Mouse (Mus musculus): ENCODE results near the gene Rad23a. TPM values are rescaled to one million over a fixed set of nuclear protein-coding genes. Genes with fewer than 3 reads are reported as not detected.

Gene Rad23a
- polyA plus RNA-seq, 1 experiment = 338 TPM

DNA sequence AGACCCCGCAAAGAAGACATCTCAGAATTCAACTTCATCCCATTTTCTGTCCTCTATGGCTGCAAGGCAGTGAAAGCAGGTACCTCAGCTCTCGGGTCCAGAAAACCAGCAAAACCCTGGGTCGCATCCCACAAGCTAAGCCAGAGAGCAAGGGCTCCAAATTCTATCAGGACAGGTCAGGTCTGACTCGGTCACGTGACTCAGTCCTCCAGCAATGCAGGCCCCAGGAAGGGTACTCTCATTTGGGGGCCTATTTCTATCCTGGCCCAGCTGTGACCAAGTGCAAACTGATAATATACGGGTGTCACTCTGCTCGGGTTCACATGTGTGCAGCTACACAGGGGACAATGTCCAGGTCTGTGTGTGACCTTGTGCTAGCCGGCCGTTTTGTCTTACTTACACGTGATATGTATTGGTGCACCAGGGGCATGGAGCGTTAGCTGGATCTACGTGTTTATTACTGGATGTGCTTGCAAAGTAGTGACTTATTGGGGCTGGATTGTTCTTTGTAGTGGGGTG is 48.0 kb downstream of the Rad23a start:
- peaks cover 74% of the 10 kb centered on the region for H3K27me3 ChIP-seq (replicated peaks)
- peaks cover 64% of the 10 kb centered on the region for H3K4me1 ChIP-seq

DNA sequence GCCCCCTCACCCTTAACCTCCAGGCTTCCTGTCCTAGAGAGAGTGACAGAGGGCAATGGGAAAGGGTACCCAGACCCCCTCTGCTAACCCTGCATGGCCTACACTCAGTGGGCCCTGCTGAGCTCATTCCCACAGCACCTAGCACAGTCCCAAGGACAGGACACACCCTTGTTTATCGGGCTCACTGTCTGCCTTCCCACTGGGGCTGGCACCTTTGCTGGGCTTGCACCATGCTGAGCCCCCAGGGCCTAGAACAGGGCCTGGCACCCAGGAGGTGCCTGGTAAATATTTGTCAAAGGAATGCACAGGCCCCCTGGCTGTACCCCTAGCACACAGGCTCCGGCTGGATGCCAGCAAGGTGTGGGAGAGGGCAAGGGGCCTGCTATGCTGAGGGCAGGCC is 49.9 kb downstream of the Rad23a start:
- H3K27me3 ChIP-seq (replicated peaks) = peaks cover 74% of the 10 kb centered on the region
- no peak for TF ChIP-seq GATA1 (IDR thresholded peaks at IDR 0.05; ENCODE audit: borderline replicate concordance, low read length)
- TF ChIP-seq FLI1 (IDR thresholded peaks at IDR 0.05; ENCODE audit: low read length) = no peak
- H3K9me3 ChIP-seq = no peaks in the 10 kb centered on the region
- peaks cover 6% of the 10 kb centered on the region for H3K36me3 ChIP-seq (replicated peaks; ENCODE audit: low read length)
- no peak overlapping the region for H3K4me3 ChIP-seq (replicated peaks)
- H3K4me1 ChIP-seq = peaks cover 59% of the 10 kb centered on the region

More for the DNA sequence above, 48.0 kb downstream of the Rad23a start:
- Histone ChIP-seq H3K36me3 (replicated peaks; ENCODE audit: low read length) (peaks cover 8% of the 10 kb centered on the region), H3K9me3 (no peaks in the 10 kb centered on the region), H3K4me3 (replicated peaks) (no peak overlapping the region)
- TF ChIP-seq FLI1 (IDR thresholded peaks at IDR 0.05; ENCODE audit: low read length) (no peak), GATA1 (IDR thresholded peaks at IDR 0.05; ENCODE audit: borderline replicate concordance, low read length) (no peak)

DNA sequence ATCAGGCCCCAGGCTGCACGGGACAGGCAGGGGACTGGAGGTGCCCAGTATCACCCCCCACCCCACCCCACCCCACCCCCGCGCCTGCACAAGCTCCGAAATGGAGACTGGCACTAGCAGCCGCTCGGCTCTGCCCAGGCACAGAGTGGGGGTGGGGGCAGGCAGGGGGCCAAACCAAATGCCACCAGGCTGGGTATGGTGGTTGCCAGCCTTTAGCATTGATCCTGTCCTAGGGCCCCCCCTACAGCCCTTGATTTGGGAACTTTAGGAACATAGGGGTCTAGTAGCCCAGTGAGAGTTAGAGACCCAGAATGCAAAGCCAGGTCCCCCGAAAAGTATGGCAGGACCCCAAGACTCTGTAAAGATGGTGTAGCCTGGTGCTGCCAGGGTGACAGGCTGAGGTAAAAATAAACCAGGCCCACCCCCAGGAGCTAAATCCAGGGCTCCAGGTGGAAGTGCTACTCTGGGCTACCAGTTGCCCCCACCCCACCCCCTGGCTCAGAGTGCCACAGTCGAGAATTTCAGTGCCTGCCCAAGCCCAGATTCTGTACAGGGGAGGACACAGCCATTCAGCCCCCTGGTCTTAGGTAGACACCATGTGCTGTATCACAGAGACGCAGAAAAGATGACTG is 50.5 kb downstream of the Rad23a start:
- no peak for TF ChIP-seq GATA1 (IDR thresholded peaks at IDR 0.05; ENCODE audit: borderline replicate concordance, low read length)
- no peak for TF ChIP-seq FLI1 (IDR thresholded peaks at IDR 0.05; ENCODE audit: low read length)
- Histone ChIP-seq H3K4me1 (peaks cover 57% of the 10 kb centered on the region), H3K9me3 (peaks cover 2% of the 10 kb centered on the region), H3K36me3 (replicated peaks; ENCODE audit: low read length) (peaks cover 6% of the 10 kb centered on the region), H3K27me3 (replicated peaks) (peaks cover 75% of the 10 kb centered on the region), H3K4me3 (replicated peaks) (no peak overlapping the region)

DNA sequence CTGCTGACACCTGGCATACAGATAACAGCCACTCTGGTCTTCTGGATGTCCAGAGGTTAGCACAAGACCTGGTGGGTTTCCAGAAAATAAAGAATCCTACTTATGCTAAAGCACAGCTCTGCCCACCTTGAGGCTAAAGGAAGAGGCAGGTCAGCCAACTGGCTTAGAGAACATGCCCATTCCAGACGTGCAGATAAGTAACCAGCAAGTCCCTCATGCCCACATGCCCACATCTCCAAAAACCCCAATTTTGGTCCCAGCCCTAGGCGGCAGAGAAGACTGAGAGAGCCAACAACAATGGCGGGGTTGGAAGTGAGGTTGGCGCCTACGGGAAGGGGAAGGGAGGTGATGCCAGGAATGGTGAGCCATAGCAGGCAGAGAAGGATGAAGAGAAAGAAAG is 51.1 kb downstream of the Rad23a start:
- H3K27me3 ChIP-seq (replicated peaks) = peaks cover 75% of the 10 kb centered on the region
- TF ChIP-seq GATA1 (IDR thresholded peaks at IDR 0.05; ENCODE audit: borderline replicate concordance, low read length) = no peak
- no peak for TF ChIP-seq FLI1 (IDR thresholded peaks at IDR 0.05; ENCODE audit: low read length)

DNA sequence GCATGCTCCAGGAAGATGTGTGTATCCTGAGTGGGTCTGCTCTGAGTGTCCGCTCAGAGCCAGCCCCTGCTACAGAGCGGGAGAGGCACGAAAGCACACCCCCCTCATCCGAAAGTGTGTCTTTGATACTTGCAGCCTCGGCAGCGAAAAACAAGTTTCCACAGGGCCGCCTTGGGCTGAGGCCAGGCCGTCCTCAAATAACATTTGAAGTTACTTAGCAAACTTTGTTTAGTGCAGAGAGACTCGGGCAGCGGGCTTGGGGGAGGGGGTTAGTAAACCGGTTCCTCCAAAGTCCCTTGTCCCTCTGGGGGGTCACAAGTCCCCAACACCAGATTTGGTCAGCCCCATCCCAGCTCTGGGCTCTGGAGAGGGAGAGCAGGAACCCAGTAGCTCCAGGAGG is 51.6 kb downstream of the Rad23a start:
- Histone ChIP-seq H3K4me1 (peaks cover 55% of the 10 kb centered on the region), H3K9me3 (peaks cover 10% of the 10 kb centered on the region), H3K4me3 (replicated peaks) (no peak overlapping the region), H3K27me3 (replicated peaks) (peaks cover 78% of the 10 kb centered on the region), H3K36me3 (replicated peaks; ENCODE audit: low read length) (peaks cover 6% of the 10 kb centered on the region)
- TF ChIP-seq GATA1 (IDR thresholded peaks at IDR 0.05; ENCODE audit: borderline replicate concordance, low read length) (no peak), FLI1 (IDR thresholded peaks at IDR 0.05; ENCODE audit: low read length) (no peak)

More for the DNA sequence above, 51.1 kb downstream of the Rad23a start:
- Histone ChIP-seq H3K4me1 (peaks cover 57% of the 10 kb centered on the region), H3K36me3 (replicated peaks; ENCODE audit: low read length) (peaks cover 6% of the 10 kb centered on the region), H3K9me3 (peaks cover 8% of the 10 kb centered on the region), H3K4me3 (replicated peaks) (no peak overlapping the region)

DNA sequence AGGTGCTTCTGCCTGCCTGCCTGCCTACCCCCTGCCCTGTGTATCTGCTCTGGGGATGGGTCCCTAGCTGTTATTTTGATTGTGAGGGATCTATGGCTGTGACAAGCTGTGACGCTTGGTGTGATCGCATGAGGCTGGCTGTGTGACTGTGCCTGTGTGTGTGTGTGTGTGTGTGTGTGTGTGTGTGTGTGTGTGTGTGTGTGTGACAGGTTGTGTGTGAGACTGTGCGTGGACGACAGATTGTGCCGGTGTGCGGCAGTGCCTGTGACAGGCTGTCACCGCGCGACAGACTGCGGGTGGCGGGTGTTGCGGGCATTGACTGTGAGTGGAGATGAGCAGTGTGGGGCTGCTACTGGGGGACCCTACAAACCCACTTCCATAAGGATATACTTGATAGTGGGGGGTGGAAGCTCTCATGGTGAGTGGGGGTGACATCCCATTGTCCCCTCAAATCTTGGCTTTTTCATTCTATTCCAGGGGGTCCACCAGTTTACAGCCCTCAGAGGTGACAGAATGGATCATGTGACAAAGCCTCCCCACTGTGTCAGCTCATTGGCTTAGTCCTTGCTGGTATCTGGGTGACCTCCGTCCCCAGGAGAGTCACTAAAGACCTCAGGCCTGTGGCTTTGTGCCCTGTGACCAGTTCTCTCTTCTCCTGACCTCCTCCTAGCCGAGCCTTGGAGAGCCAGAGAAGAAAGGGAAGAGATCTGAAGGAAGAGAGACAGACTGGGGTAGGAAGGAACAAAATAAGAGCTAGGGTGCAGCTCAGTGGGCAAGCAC is 52.8 kb downstream of the Rad23a start:
- peaks cover 73% of the 10 kb centered on the region for H3K27me3 ChIP-seq (replicated peaks)
- no peak for TF ChIP-seq FLI1 (IDR thresholded peaks at IDR 0.05; ENCODE audit: low read length)
- no peak for TF ChIP-seq GATA1 (IDR thresholded peaks at IDR 0.05; ENCODE audit: borderline replicate concordance, low read length)
- peaks cover 10% of the 10 kb centered on the region for H3K9me3 ChIP-seq
- peaks cover 6% of the 10 kb centered on the region for H3K36me3 ChIP-seq (replicated peaks; ENCODE audit: low read length)
- no peak overlapping the region for H3K4me3 ChIP-seq (replicated peaks)
- H3K4me1 ChIP-seq = peaks cover 43% of the 10 kb centered on the region

DNA sequence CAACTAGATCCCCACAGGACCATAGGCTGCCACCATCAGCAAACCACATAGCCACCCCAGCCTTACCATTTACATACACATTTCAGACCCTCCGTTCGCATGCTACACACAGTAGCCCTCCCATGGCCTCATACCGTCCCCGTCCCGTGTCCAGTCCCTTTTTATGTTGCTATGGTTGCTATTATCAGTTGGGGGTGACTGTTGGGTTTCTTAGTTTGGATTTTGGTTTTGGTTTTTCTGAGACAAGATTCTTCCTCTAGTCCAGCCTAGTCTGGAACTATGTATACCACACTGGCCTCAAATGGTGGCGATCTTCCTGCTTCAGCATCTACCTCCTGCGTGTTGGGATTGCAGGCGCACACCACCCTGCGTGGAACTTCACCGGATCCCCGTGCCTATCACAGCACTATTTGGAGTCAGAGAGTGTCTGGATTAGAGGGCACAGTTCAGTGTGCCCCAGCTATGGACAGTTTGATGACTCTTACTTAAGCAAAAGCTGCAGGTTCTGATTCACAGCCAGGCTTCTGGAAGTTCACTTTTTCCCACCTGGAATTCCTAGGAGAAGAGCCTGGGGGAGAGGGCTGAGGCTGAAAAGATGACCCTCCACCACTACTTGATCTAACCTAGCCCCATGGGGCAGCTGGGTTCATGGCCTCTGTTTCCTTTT is 53.5 kb downstream of the Rad23a start:
- Histone ChIP-seq H3K9me3 (peaks cover 10% of the 10 kb centered on the region), H3K27me3 (replicated peaks) (peaks cover 74% of the 10 kb centered on the region), H3K4me1 (peaks cover 43% of the 10 kb centered on the region), H3K4me3 (replicated peaks) (no peak overlapping the region), H3K36me3 (replicated peaks; ENCODE audit: low read length) (peaks cover 6% of the 10 kb centered on the region)
- TF ChIP-seq FLI1 (IDR thresholded peaks at IDR 0.05; ENCODE audit: low read length) (no peak), GATA1 (IDR thresholded peaks at IDR 0.05; ENCODE audit: borderline replicate concordance, low read length) (no peak)

DNA sequence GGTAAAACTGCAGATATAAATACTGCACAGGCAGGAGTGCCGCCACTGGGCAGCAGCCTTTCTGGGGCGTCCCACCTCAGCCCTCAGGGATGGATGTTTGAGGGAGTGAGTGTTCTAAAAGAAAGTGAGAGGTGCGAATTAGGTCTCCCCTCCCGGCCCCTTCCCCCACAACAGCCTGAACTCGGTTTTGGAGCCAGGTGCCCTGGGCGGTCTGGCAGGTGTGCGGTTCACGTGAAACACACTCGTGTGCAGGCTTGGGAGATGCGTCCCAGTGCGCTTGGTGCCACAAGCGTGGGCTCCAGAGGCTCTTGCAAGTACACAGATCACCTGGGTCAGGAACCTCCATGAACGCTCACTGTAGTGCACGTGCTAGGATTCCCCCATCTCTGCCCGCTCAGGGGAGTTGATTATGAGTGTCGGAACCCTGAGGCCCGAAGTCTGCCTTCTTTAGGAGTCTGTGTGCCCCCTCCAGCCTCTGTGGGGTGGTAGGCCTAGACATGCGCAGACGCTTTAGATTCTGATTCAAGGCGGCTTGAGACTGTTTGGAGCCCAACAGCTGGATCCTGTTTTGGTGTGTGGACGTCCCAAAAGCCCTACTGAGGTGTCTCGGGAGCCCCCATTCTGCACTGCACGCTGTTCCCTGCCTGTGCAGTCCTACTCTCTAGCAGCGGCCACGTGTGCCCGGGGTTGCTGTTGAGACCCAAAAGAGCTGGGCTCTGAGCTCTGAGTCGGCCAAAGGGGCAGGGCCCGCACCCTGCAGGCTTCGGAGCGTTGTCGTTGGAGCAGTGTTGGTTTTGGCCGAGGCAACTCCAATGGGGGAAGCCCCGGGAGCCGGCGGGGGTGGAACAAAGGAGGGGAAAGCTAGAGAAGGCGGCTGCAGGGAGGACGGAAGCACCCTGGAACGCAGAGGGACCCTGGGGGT is 54.4 kb downstream of the Rad23a start:
- Histone ChIP-seq H3K4me1 (peaks cover 49% of the 10 kb centered on the region), H3K36me3 (replicated peaks; ENCODE audit: low read length) (peaks cover 6% of the 10 kb centered on the region), H3K9me3 (peaks cover 10% of the 10 kb centered on the region), H3K4me3 (replicated peaks) (no peak overlapping the region), H3K27me3 (replicated peaks) (peaks cover 78% of the 10 kb centered on the region)
- no peak for TF ChIP-seq FLI1 (IDR thresholded peaks at IDR 0.05; ENCODE audit: low read length)
- no peak for TF ChIP-seq GATA1 (IDR thresholded peaks at IDR 0.05; ENCODE audit: borderline replicate concordance, low read length)

DNA sequence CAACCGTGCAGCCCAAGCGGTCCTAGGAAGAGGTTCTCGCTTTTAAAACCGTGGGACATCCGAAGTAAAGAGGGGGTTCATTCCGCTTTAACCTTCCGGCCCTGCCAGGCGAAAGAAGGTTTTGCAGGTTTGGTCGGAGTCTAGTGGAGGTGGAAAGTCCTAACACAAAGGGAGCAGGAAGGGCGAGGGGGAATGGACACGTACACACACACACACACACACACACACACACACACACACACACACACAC is 55.0 kb downstream of the Rad23a start:
- TF ChIP-seq GATA1 (IDR thresholded peaks at IDR 0.05; ENCODE audit: borderline replicate concordance, low read length) (no peak), FLI1 (IDR thresholded peaks at IDR 0.05; ENCODE audit: low read length) (no peak)
- H3K27me3 ChIP-seq (replicated peaks) = peaks cover 73% of the 10 kb centered on the region

More for the DNA sequence above, 55.0 kb downstream of the Rad23a start:
- Histone ChIP-seq H3K36me3 (replicated peaks; ENCODE audit: low read length) (peaks cover 6% of the 10 kb centered on the region), H3K4me3 (replicated peaks) (no peak overlapping the region), H3K9me3 (peaks cover 10% of the 10 kb centered on the region), H3K4me1 (peaks cover 45% of the 10 kb centered on the region)
